Mouse (Mus musculus) gastrocnemius, postnatal 4 days (tissue): ENCODE measurements around the gene Rnf144a. TPM values are rescaled to one million over a fixed set of nuclear protein-coding genes. Genes with fewer than 3 reads are reported as not detected.
"Not testable (repeated sequence)": the region's sequence is repeated elsewhere in the genome, so short reads cannot be mapped to it uniquely, and the experiment has no call there.

ENCODE experiments used
- DNase-seq, 2 experiments: peaks; one replicate each; pipeline ENCODE4 v3.0.0; 2021 to 2022; ENCODE audit warnings: low spot score in 2 of 2, mixed read lengths in 2 of 2
- total RNA-seq, 2 experiments: library from RNA; stranded (reverse); gene quantifications; 2 replicates each; pipeline ENCODE4 v1.2.3; 2021

Rnf144a gene
- total RNA-seq, 2 experiments from 2014 or later = 47.7 to 48.2 TPM

DNA sequence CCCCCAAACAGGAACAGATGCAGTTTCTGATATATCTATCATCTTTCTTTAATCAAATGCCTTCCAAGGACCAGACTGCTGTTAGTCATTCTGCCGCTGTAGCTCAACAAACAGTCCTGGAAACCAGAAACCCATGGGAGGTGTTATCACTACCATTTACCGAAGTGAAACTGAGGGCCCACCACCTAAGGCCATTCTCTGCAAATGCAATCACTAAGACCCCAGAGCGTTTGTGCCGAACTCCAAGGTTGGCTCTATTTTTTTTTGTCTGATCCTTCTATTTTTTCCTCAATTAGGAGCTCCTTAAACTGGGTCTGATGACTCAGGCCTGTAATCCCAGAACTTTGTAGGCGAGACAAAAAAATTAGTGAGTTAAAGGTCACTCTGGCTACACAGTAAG, 85.3 kb downstream of the Rnf144a start:
- no peak for DNase-seq

GRCm38 (mm10) chr12:26329031-26329675, 85.9 kb downstream of the Rnf144a start:
- DNase-seq = no peak

DNA sequence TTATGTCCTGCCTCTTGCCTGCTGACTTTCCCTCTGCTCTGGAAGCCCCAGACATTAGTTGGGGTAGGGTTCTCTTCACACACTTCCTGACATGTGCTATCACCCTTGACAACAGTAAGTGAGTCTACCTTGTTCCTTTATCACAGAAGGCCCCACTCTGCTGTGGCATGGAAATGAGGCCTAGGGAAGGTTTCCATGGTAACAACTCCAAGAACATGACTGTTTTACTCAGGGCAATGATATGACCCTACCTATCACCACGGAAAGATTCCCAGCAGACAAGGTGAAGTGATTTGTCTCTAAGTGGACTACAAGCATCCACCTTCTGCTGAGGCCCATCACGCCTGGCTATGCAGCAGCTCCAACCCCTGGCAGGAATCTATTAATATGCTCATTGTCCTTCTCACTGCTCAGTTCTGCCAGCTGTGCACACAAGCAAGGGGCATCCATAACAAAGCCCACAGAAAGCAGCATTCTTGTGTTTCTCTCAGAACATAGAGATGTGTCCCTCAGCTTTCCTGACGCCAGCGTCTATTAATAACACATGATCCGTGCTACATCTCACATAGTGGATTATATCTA, 91.2 kb downstream of the Rnf144a start:
- no peak for DNase-seq

DNA sequence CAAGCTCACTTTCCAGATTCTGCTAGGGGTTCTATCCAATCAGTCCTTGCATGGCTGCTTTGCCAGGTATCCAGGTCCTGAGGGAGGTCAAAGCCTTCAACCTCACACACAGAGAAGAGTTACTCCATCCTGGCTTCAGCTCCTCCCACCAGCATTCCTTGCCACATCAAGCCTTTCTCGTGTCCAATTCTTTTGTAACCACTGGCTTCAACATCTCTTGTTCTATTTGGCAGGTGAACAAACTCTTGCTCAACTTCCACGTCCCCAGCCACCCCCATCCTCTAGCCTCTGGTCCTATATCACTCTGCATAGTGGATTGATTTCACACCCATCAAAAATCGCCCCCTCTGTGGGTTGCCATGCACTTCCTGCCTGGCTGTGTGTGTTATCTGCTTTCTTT, 98.8 kb downstream of the Rnf144a start:
- no peak for DNase-seq

- peak in 1 of 2 experiments; percentile 25 for DNase-seq
These were observed 100.1 kb downstream of the Rnf144a start for GRCm38 (mm10) chr12:26314959-26315358.

DNA sequence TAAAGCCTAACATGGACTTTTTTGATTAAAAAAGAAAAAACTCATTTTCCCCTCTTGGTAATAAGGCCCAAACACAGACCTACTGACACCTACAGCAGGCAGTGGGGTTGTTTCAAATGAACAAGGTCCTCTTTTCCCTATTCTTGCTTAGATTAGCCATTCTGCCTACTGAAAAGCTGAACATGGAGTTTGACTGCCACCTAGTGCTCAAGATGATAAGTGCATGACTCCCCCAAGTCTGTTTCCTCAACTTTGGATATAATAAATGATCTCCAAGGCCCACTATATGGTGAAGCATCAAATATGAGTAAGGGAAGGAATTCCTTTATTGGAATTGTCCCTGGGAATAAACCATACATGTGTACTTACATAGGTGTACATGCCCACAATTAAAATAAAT, 103.5 kb downstream of the Rnf144a start:
- DNase-seq = peak in 1 of 2 experiments; percentile 24

DNA sequence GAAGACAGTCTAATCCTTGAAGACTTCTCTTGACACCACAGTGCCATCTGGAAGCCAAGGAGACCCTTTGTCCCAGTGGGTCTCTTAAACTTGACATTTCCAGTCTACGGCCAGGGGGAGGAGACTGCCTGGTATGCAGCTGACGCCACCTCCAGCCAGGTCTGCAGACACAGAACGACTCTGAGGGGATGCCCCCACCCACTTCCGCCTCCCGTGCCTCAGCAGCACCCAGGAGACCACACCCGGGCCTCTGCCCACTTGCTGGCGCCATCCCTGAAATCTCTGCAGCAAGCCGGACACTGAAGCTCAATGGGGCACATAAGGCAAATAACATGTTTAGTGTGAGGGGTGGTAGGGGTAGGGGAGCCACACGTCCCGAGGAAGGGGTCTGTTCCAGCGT, 104.8 kb downstream of the Rnf144a start:
- DNase-seq = no peak

DNA sequence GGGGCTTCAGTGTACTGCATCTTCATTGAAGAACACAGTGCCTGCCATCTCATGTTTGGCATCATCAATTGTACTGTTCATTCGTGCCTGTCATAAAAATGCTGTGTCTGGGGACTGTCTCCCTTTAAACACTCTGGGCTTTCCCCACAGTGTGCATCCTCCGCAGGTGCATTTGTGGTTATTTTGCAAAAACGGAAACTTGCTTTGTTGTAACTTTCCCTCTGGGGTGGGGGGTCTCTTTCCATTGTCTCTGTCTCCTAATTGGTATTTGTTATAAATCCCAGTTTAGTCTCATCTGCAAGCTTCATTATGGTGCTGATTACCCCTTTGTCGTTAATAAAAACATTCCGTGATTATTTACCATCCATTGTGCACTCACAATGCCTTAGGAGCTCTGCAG, 112.2 kb downstream of the Rnf144a start:
- no peak for DNase-seq

- DNase-seq = no peak
These were observed 115.5 kb downstream of the Rnf144a start for GRCm38 (mm10) chr12:26299515-26300090.

DNA sequence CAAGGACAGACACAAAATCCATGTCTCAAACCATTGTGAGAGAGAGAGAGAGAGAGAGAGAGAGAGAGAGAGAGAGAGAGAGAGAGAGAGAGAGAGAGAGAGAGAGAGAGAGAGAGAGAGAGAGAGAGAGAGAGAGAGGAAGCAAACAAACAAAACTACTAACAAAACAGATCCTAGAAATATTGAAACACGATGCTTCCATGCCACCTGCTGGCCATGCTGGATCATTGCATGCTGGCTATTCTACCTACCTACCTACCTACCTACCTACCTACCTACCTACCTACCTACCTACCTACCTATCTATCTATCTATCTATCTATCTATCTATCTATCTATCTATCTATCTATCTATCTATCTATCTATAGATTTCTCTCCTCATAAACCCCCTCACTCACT, 119.1 kb downstream of the Rnf144a start:
- not testable (repeated sequence) for DNase-seq

- DNase-seq = no peak
These were observed 125.9 kb downstream of the Rnf144a start for GRCm38 (mm10) chr12:26289200-26289599.

DNA sequence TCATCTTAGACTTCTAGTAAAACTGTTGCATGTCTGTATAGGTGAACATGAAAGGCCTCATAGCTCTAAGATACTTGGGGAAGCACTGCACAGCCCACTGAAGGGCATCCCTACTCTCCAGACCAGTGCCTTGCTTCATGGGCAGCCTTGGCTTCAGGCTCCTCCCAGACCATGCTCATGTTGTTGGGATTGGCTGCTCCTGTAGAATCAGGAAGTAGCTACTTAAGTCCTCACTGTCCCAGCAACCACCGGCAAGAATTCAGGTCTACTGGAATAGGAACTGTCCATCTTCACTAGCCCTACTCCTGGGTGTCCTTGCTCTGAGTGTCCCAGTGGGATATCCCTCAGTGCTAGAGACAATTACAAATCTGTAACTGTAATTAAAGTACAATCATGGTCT, 126.7 kb downstream of the Rnf144a start:
- DNase-seq = no peak

DNA sequence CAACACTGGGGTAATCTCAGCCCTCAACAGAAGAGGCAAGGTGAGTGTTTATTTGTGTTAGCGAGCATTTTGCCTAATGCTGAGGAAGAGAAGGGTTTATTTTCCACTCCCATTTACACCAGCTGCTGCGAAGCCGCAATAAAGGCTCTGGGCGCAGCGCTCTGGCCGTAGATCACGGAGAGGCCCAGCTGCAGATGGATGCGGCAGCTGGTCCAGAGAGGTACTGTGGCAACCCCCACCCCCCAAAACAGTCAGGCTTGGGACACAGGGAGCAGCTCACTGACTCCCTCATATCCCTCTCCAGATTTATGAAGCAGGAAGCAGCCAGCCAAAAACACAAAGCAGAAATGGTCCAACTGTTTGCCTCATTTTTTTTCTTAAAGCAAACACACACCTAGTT, 129.1 kb downstream of the Rnf144a start:
- DNase-seq = peak in 1 of 2 experiments; percentile 27

GRCm38 (mm10) chr12:26285460-26285859, 129.6 kb downstream of the Rnf144a start:
- DNase-seq = no peak

DNA sequence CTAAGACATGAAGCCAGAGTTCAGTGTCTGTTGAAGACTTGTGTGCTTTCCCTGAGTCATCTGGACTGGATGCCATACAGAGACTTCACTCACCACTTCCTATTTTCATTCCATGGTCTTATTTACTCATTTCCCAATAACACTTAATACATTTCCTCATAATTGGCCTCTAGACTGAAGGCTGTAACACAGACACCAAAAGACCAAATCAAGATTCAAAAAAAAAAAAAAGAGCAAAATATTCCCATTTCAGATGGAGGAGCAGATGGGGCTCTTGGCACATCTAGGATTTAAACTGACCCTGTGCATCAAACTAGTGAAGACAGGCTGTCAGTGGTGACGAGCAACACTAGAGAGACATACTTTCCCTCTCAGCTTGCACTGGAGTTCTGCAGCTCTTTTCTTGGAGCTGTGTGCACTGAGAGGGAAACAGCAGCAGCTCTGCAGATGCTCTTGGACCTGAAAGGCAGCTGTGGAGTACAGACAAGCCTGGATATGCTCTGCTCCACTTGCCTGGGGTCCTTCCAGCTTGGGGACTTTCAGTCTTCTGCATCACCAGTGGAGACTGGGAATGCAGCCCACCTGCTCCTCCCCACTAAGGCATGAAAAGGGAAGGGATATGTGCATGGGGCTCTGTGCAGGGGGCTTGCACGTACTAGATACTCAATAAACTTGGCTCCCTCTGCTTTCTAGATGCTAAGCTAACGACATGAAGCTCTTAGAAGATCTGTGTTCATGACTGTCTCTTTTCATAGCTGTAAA, 134.2 kb downstream of the Rnf144a start:
- peak in 1 of 2 experiments; percentile 18 for DNase-seq

DNA sequence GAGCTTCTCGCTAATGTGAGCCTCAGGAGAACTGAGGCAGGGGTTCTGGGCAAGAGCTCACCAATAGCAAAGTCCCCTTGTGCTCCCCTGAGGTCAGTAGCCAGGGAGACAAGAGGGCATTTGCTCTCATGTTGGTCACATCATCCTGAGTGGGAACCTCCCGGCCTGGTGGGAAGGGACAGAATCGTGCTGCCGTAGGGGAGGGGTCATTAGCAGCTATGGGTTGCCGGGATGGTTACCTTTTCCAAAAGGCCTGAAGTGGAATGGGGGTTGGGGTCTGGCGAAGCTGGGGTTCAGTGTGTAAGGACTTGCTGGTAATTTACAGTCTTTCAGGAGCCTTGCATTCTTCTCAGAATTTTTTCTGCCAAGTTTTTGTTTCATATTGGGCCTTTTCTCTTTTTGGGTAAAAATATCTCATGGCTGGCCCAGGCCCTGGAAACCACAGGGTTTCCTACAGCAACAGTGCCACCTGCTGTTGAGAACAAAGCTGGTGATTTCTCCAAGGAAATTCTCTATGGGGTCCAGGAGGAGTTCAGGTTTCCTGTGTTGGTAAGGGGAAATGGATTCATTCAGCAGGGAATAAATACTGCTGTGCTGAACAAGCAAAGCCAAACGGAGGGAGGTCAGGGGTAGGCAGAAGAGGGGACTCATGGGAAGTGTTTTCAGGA, 137.9 kb downstream of the Rnf144a start:
- peak; percentile 35 to 66 for DNase-seq

- DNase-seq = no peak
These were observed 138.5 kb downstream of the Rnf144a start for GRCm38 (mm10) chr12:26276556-26276955.
